ENCODE assay signal across 8 mouse cellular contexts in the genomic region with DNA sequence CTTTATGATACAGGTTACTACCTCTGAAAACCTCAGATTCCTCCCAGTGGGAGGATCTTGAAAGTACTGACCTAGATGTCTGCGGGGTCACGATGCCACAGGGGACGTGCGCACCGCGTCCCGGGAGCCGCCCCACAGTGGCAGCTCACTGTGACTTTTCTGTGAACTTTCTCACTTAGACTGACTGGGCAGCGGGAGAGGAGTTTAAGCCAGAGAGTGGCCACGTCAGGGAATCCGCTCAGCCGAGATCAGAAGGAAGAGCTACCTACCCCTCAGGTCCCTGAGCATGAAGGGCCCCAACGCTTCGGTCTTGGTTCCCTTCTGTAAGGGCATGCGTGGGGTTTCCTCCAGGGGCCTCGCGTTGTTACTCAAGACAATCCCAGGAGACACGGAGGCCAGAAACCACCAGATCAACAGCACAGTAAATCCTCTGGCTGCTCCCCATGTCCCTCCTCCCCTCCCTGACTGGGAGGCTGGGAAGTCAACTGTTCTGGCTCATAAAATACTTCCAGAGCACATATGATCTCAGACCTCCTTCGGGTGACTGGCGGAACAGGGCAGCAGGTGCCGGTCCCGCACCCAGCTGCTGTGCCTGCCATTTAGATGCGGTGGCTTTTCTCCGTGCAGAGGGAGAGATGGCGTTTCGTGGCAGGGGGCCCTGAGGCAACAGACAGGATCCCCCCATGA. TPM values are rescaled to one million over a fixed set of nuclear protein-coding genes. Genes with fewer than 3 reads are reported as not detected.
DNase-seq lines count a peak whose midpoint lies in the region; ATAC-seq and TF ChIP-seq lines count a peak whose summit lies in the region.

No protein-coding gene starts in this region.

- H3K4me2 ChIP-seq in embryonic facial prominence, embryonic 12.5 days (replicated peaks): no peak overlapping the region; the same call in 1 of the 2 replicates
- H3K4me2 ChIP-seq in heart, embryonic 13.5 days: peak overlapping the region; percentile 30
- H3K4me2 ChIP-seq in kidney, postnatal 0 days (ENCODE audit: low read length): peak overlapping the region; percentile 38

- peaks cover 25% of the 10 kb centered on the region for H3K36me3 ChIP-seq in embryonic facial prominence, embryonic 12.5 days
- H3K36me3 ChIP-seq in heart, embryonic 13.5 days: peaks cover 36% of the 10 kb centered on the region
- peaks cover 15% of the 10 kb centered on the region; the same call in 1 of the 2 replicates for H3K36me3 ChIP-seq in kidney, postnatal 0 days (ENCODE audit: insufficient read depth, low read length)

- no peak for ATAC-seq in embryonic facial prominence, embryonic 12.5 days (ENCODE audit: insufficient number of reproducible peaks, insufficient read depth, low FRiP score, low TSS enrichment)
- no peak for ATAC-seq in heart, embryonic 13.5 days (ENCODE audit: extremely low read depth, insufficient number of reproducible peaks, low FRiP score, low TSS enrichment)
- peak; percentile 62 for ATAC-seq in kidney, postnatal 0 days (replicated peaks; ENCODE audit: low FRiP score, low read depth)
- peak; percentile 69 for ATAC-seq in monocyte, adult 5-6 weeks (replicated peaks; ENCODE audit: insufficient number of reproducible peaks, low FRiP score, low TSS enrichment, poor library complexity, severe bottlenecking)

- peaks cover 34% of the 10 kb centered on the region for H3K4me1 ChIP-seq in embryonic facial prominence, embryonic 12.5 days
- peaks cover 43% of the 10 kb centered on the region for H3K4me1 ChIP-seq in heart, embryonic 13.5 days
- H3K4me1 ChIP-seq in kidney, postnatal 0 days (replicated peaks; ENCODE audit: insufficient read depth, low read length): peaks cover 34% of the 10 kb centered on the region

- H3K9me3 ChIP-seq in embryonic facial prominence, embryonic 12.5 days: no peaks in the 10 kb centered on the region
- H3K9me3 ChIP-seq in heart, embryonic 13.5 days: no peaks in the 10 kb centered on the region
- H3K9me3 ChIP-seq in kidney, postnatal 0 days (replicated peaks; ENCODE audit: low read length): no peaks in the 10 kb centered on the region

- H3K27me3 ChIP-seq in embryonic facial prominence, embryonic 12.5 days: no peaks in the 10 kb centered on the region
- no peaks in the 10 kb centered on the region for H3K27me3 ChIP-seq in heart, embryonic 13.5 days (replicated peaks)
- no peaks in the 10 kb centered on the region for H3K27me3 ChIP-seq in kidney, postnatal 0 days (ENCODE audit: insufficient read depth, low read length)

- no peak overlapping the region for H3K4me3 ChIP-seq in embryonic facial prominence, embryonic 12.5 days
- H3K4me3 ChIP-seq in heart, embryonic 13.5 days: no peak overlapping the region
- H3K4me3 ChIP-seq in kidney, postnatal 0 days (replicated peaks; ENCODE audit: low read depth, low read length): no peak overlapping the region

- 43% methylated on average over 26 of the region's 26 CpGs for WGBS in embryonic facial prominence, embryonic 12.5 days
- 61% methylated on average over 26 of the region's 26 CpGs for WGBS in heart, embryonic 13.5 days
- 4% methylated on average over 26 of the region's 26 CpGs for WGBS in kidney, postnatal 0 days

- peak; percentile 67 for DNase-seq in lung, postnatal 10 days
- no peak for DNase-seq in lung, postnatal 25 days (ENCODE audit: low spot score)
- DNase-seq in kidney, postnatal 0 days (ENCODE audit: low spot score): peak; percentile 98
- peak; percentile 57 to 67 for DNase-seq in thymus, postnatal 36 days
- DNase-seq in layer of hippocampus, postnatal 36 days: no peak

- H3K9ac ChIP-seq in embryonic facial prominence, embryonic 12.5 days: no peak overlapping the region
- H3K9ac ChIP-seq in heart, embryonic 13.5 days: peak overlapping the region; percentile 50; the same call in 1 of the 2 replicates
- H3K9ac ChIP-seq in kidney, postnatal 0 days (ENCODE audit: low read depth, low read length): peak overlapping the region; percentile 20; the same call in 1 of the 2 replicates

- no peak for TF ChIP-seq CTCF in kidney, postnatal 0 days (IDR thresholded peaks at IDR 0.05; ENCODE audit: low read depth)

- H3K27ac ChIP-seq in embryonic facial prominence, embryonic 12.5 days: peak overlapping the region; percentile 80
- H3K27ac ChIP-seq in heart, embryonic 13.5 days (replicated peaks): peak overlapping the region; percentile 72
- peak overlapping the region; percentile 95 for H3K27ac ChIP-seq in kidney, postnatal 0 days

RNA-seq across cellular contexts. Expression of a gene that starts 9.1 kb away (rescaled TPM):
- polyA plus RNA-seq in embryonic facial prominence, embryonic 12.5 days (2016; fragmentation: Nextera tagmentation; extraction: Ambion mirVana): 17.4 and 18.9 TPM in 2 replicates
- 14.9 and 16.1 TPM in 2 replicates for polyA plus RNA-seq in heart, embryonic 13.5 days (2015; fragmentation: Nextera tagmentation; extraction: Ambion mirVana)
- 34.6 and 35.4 TPM in 2 replicates for polyA plus RNA-seq in kidney, postnatal 0 days (2015; fragmentation: Nextera tagmentation; extraction: Ambion mirVana)
- 8.1 to 8.8 TPM (median 8.5 TPM) in 3 replicates for total RNA-seq in monocyte, adult 5-6 weeks (2017)
- total RNA-seq in layer of hippocampus, postnatal 36 days (2021): 10 to 100 TPM; 35.0 to 36.4 TPM

RNA-seq across cellular contexts. Expression of a gene that starts 9.5 kb away (rescaled TPM):
- 0.65 and 0.70 TPM in 2 replicates for polyA plus RNA-seq in embryonic facial prominence, embryonic 12.5 days (2016; fragmentation: Nextera tagmentation; extraction: Ambion mirVana)
- 0.27 and 0.44 TPM in 2 replicates for polyA plus RNA-seq in heart, embryonic 13.5 days (2015; fragmentation: Nextera tagmentation; extraction: Ambion mirVana)
- 1.1 and 1.4 TPM in 2 replicates for polyA plus RNA-seq in kidney, postnatal 0 days (2015; fragmentation: Nextera tagmentation; extraction: Ambion mirVana)
- total RNA-seq in monocyte, adult 5-6 weeks (2017): 0.57 TPM in 1 of 3 replicates, not detected in the others
- total RNA-seq in layer of hippocampus, postnatal 36 days (2021): 1 to 10 TPM in 1 of 2 experiments, under 1 TPM in 1; 0.35 to 1.2 TPM

RNA-seq across cellular contexts. Expression of a gene that starts 33.0 kb away (rescaled TPM):
- 16.7 and 17.5 TPM in 2 replicates for polyA plus RNA-seq in embryonic facial prominence, embryonic 12.5 days (2016; fragmentation: Nextera tagmentation; extraction: Ambion mirVana)
- 9.6 and 10.4 TPM in 2 replicates for polyA plus RNA-seq in heart, embryonic 13.5 days (2015; fragmentation: Nextera tagmentation; extraction: Ambion mirVana)
- polyA plus RNA-seq in kidney, postnatal 0 days (2015; fragmentation: Nextera tagmentation; extraction: Ambion mirVana): 14.3 and 16.3 TPM in 2 replicates
- 0.43 to 4.0 TPM (median 1.1 TPM) in 3 replicates for total RNA-seq in monocyte, adult 5-6 weeks (2017)
- 10 to 100 TPM; 29.1 to 29.6 TPM for total RNA-seq in layer of hippocampus, postnatal 36 days (2021)

RNA-seq across cellular contexts. Expression of a gene that starts 33.2 kb away (rescaled TPM):
- 50.9 and 53.1 TPM in 2 replicates for polyA plus RNA-seq in embryonic facial prominence, embryonic 12.5 days (2016; fragmentation: Nextera tagmentation; extraction: Ambion mirVana)
- 29.6 and 29.7 TPM in 2 replicates for polyA plus RNA-seq in heart, embryonic 13.5 days (2015; fragmentation: Nextera tagmentation; extraction: Ambion mirVana)
- 34.8 and 38.6 TPM in 2 replicates for polyA plus RNA-seq in kidney, postnatal 0 days (2015; fragmentation: Nextera tagmentation; extraction: Ambion mirVana)
- total RNA-seq in monocyte, adult 5-6 weeks (2017): 42.2 to 59.5 TPM (median 55.9 TPM) in 3 replicates
- 10 to 100 TPM; 34.4 to 39.5 TPM for total RNA-seq in layer of hippocampus, postnatal 36 days (2021)

RNA-seq across cellular contexts. Expression of a gene that starts 54.7 kb away (rescaled TPM):
- polyA plus RNA-seq in embryonic facial prominence, embryonic 12.5 days (2016; fragmentation: Nextera tagmentation; extraction: Ambion mirVana): not detected in 2 replicates
- polyA plus RNA-seq in heart, embryonic 13.5 days (2015; fragmentation: Nextera tagmentation; extraction: Ambion mirVana): not detected in 2 replicates
- polyA plus RNA-seq in kidney, postnatal 0 days (2015; fragmentation: Nextera tagmentation; extraction: Ambion mirVana): not detected in 2 replicates
- total RNA-seq in monocyte, adult 5-6 weeks (2017): not detected in 3 replicates
- total RNA-seq in layer of hippocampus, postnatal 36 days (2021): under 1 TPM in 1 of 2 experiments, not detected in 1; 0.77 TPM

Comparison
In these comparisons a context has a peak if more than half of its experiments do, and no peak if none do; other contexts are left out.
1. DNase-seq: peak in lung, postnatal 10 days (single experiment), kidney, postnatal 0 days (single experiment) and thymus, postnatal 36 days (2 of 2); none in lung, postnatal 25 days (single experiment) and layer of hippocampus, postnatal 36 days (0 of 2).
2. ATAC-seq: peak in kidney, postnatal 0 days (single experiment) and monocyte, adult 5-6 weeks (single experiment); none in embryonic facial prominence, embryonic 12.5 days (single experiment) and heart, embryonic 13.5 days (single experiment).
3. Peak in every context shown above with its lines, with median percentiles within 50 percentile points of each other: H3K27ac ChIP-seq.